Mouse (Mus musculus) stomach, embryonic 14.5 days (tissue): ENCODE measurements around the gene Gm3727. TPM values are rescaled to one million over a fixed set of nuclear protein-coding genes. Genes with fewer than 3 reads are reported as not detected.
"Not testable (repeated sequence)": the region's sequence is repeated elsewhere in the genome, so short reads cannot be mapped to it uniquely, and the experiment has no call there.

Experiments used
- ATAC-seq: fragments of 200-750 bp; cut with Nextera tagmentation; 2 replicates; pipeline ENCODE4 v1.8.0; 2017; ENCODE audit warnings: low read depth, moderate TSS enrichment; ENCODE audit not compliant: insufficient number of reproducible peaks, insufficient read depth, low FRiP score
- H3K27ac ChIP-seq: fragments of 300-500 bp; sonication (generic); 2 replicates; pipeline ENCODE4 v1.5.1; 2014; ENCODE audit warnings: mild to moderate bottlenecking, low read length, moderate library complexity, mixed read lengths
- H3K27me3 ChIP-seq: fragments of 300-500 bp; sonication (generic); 2 replicates; pipeline ENCODE4 v1.6.1; 2014; ENCODE audit warnings: low read length, control low read depth, mixed read lengths; ENCODE audit not compliant: control insufficient read depth, insufficient read depth
- H3K36me3 ChIP-seq: fragments of 300-500 bp; sonication (generic); 2 replicates; pipeline ENCODE4 v1.6.1; 2014; ENCODE audit warnings: mild to moderate bottlenecking, control low read depth, low read length, moderate library complexity, mixed read lengths; ENCODE audit not compliant: control insufficient read depth, insufficient read depth
- H3K4me1 ChIP-seq: fragments of 300-500 bp; sonication (generic); 2 replicates; pipeline ENCODE4 v1.6.1; 2014; ENCODE audit warnings: low read length, control low read depth, mixed read lengths; ENCODE audit not compliant: control insufficient read depth, insufficient read depth
- H3K4me2 ChIP-seq: fragments of 300-500 bp; sonication (generic); replicated peaks from 2 replicates; pipeline ENCODE4 v1.6.1; 2014; ENCODE audit warnings: low read depth, low read length, control low read depth
- H3K4me3 ChIP-seq: fragments of 300-500 bp; sonication (generic); 2 replicates; pipeline ENCODE4 v1.5.1; 2014; ENCODE audit warnings: low read depth, low read length, control low read depth
- H3K9ac ChIP-seq: fragments of 300-500 bp; sonication (generic); replicated peaks from 2 replicates; pipeline ENCODE4 v1.6.1; 2014; ENCODE audit warnings: low read depth, mild to moderate bottlenecking, control low read depth, low read length, moderate library complexity, mixed read lengths
- H3K9me3 ChIP-seq: fragments of 300-500 bp; sonication (generic); 2 replicates; pipeline ENCODE4 v1.6.1; 2016; ENCODE audit warnings: low read depth, low read length, control low read depth; ENCODE audit not compliant: control insufficient read depth
- WGBS: fragments of 180-500 bp; shearing (Covaris S2); extraction: QIAGEN DNeasy Blood & Tissue Kit; methylation state at CpG from one replicate; pipeline ENCODE4 v1.1.7; 2014; 5-methylcytosine and 5-hydroxymethylcytosine counted together
- polyA plus RNA-seq: library from polyadenylated mRNA; unstranded; fragments of >200 nt; fragmentation: Nextera tagmentation; extraction: Ambion mirVana; gene quantifications from 2 replicates; pipeline ENCODE4 v1.2.1, GENCODE M21; 2014

The Gm3727 gene
- not detected in 2 replicates for polyA plus RNA-seq

GRCm38 (mm10) chr14:7264614-7265013 lies at the start of gene Gm3727:
Gene Gm3727 (minus strand): TSS chr14:7264714.
- H3K27me3 ChIP-seq, H3K9ac ChIP-seq, H3K4me3 ChIP-seq, H3K9me3 ChIP-seq, H3K27ac ChIP-seq, H3K4me2 ChIP-seq, ATAC-seq, H3K36me3 ChIP-seq, H3K4me1 ChIP-seq: not testable (repeated sequence)
- 88% methylated on average over 3 of the region's 3 CpGs for WGBS

- H3K4me3 ChIP-seq, H3K27me3 ChIP-seq, H3K4me1 ChIP-seq, H3K36me3 ChIP-seq, H3K9ac ChIP-seq, H3K9me3 ChIP-seq, H3K4me2 ChIP-seq, ATAC-seq, H3K27ac ChIP-seq: not testable (repeated sequence)
- WGBS = 8% methylated on average over 7 of the region's 10 CpGs
Measured at GRCm38 (mm10) chr14:7243498-7243897, 21.0 kb downstream of the Gm3727 start.

Other genes with a start within 250 kb of the Gm3727 start
- 1.8 and 2.3 TPM in 2 replicates for gene Gm10406, start 237.3 kb downstream of the Gm3727 start, polyA plus RNA-seq
- gene Gm3685, start 219.7 kb downstream of the Gm3727 start, polyA plus RNA-seq = not detected in 2 replicates
- gene Gm3696, start 164.1 kb downstream of the Gm3727 start, polyA plus RNA-seq = 2.1 and 2.9 TPM in 2 replicates
- not detected in 2 replicates for gene Gm6676, start 139.3 kb downstream of the Gm3727 start, polyA plus RNA-seq
- gene Gm3512, start 90.2 kb downstream of the Gm3727 start, polyA plus RNA-seq = 6.6 and 7.4 TPM in 2 replicates
- not detected in 2 replicates for gene Gm16434, start 70.2 kb downstream of the Gm3727 start, polyA plus RNA-seq
- 1.3 and 1.5 TPM in 2 replicates for gene Gm3739, start 50.3 kb upstream of the Gm3727 start, polyA plus RNA-seq
- not detected in 2 replicates for gene Gm5797, start 67.7 kb upstream of the Gm3727 start, polyA plus RNA-seq
- gene Gm8374, start 100.4 kb upstream of the Gm3727 start, polyA plus RNA-seq = not detected in 2 replicates
- gene Gm3755, start 186.2 kb upstream of the Gm3727 start, polyA plus RNA-seq = not detected in 2 replicates
- gene Gm3752, start 219.0 kb upstream of the Gm3727 start, polyA plus RNA-seq = 0.87 and 1.3 TPM in 2 replicates